Mouse (Mus musculus) right cerebral cortex, adult 2 months (tissue): ENCODE measurements around the gene Tes3-ps.

ENCODE experiments used
- DNase-seq, 2 experiments: peaks; one replicate each; pipeline ENCODE4 v3.0.0; 2021 to 2022; ENCODE audit warnings: low spot score in 2 of 2

Tes3-ps gene

GRCm38 (mm10) chr13:49504510-49504909, 11.4 kb downstream of the Tes3-ps start, which contains the start of gene Ecm2:
TSS of gene Ecm2 (plus strand) at chr13:49504810.
- DNase-seq: no peak

- no peak for DNase-seq
Measured at GRCm38 (mm10) chr13:49505776-49506175, 12.7 kb downstream of the Tes3-ps start.

DNA sequence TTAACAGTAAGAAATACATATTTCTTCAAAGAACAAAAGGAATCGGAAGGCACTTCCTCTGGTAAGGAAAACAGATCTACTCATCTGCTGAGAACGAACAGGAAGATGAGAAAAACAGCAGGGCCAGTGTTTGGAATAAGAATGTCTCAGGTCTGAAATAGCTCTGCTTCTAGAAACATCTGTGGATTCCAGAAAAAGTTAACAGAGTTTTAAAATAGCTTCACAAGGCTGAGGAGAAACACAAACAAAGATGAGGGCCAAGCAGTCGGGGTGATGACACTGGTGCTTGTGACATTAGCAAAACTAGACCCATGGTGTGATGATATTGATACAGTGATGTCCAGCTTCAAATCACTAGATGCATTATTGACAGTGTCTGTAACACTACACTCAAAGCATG, 14.1 kb downstream of the Tes3-ps start:
- DNase-seq: no peak

GRCm38 (mm10) chr13:49518761-49519160, 25.6 kb downstream of the Tes3-ps start:
- DNase-seq: no peak

DNA sequence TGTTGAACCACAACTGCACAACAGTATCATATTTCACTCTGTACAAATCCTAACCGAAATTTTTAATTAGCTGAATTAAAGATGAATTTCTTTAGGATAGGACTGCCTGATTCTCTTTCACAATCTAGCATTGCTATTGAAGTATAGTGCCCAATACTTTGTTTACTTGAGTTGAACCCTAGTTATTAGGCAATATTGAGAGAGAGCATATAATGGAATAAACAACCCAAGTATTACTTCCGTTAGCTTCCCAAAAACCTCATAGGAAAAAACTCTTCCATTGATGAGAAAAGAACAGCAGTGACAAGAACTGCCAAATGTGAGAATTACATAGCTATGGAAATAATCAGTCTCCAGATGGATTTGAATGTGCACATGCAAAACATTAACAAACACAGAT, 33.1 kb downstream of the Tes3-ps start:
- no peak for DNase-seq

DNA sequence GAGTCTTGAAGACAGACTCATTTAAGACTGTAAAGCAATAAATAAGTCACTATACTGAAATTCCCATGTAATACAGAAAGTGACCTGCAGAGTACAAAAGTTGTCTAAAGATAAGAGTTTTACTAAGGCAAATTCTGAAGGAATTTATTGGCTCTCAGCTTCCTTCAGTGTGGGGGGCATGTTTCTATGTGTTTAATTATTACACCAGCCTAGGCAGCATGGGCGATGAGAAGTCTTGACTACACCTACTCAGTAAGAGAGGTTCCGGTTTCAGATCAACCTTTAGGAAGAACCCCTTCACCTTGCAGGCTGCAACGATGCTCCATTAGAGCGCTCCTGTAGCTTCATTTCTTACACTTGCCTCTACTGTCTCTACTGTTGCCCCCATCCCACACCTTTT, 37.5 kb downstream of the Tes3-ps start:
- DNase-seq: no peak

- no peak for DNase-seq
Measured at GRCm38 (mm10) chr13:49536946-49537345, 43.8 kb downstream of the Tes3-ps start.

- no peak for DNase-seq
Measured at GRCm38 (mm10) chr13:49538693-49539092, 45.6 kb downstream of the Tes3-ps start.

DNA sequence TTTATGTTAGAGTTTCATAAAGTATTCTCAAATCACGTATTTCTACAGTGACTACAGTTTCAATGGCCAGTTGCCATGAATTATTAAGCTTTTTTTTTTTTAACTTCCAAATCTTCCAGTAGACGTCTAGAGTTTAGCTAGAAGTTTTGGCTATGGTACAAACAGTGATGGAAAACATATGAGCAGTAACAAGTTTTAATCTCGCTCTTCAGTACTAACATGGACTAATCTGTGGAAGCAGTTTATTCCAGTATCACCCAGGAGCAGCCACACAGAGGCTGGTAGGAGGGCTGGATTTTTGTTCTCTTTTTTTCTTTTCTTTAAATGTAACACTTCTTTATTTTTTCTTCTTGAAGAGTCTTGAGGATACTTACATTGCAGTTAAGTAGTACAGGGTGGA, 51.2 kb downstream of the Tes3-ps start, which contains the start of gene Aspn:
Gene Aspn (plus strand): TSS at position 165 of the 400 bp plus-strand sequence.
- DNase-seq: no peak

GRCm38 (mm10) chr13:49545646-49546045, 52.5 kb downstream of the Tes3-ps start:
- no peak for DNase-seq
